Mouse (Mus musculus) stomach, postnatal 0 days (tissue): Measurements from ENCODE around the gene Cfap65.

Experiments used
- CTCF ChIP-seq: IDR thresholded peaks from 2 replicates; pipeline ENCODE4 v1.5.1; 2016; ENCODE audit warnings: antibody characterized with exemption, low read depth, mild to moderate bottlenecking, moderate library complexity
- EP300 ChIP-seq: optimal IDR thresholded peaks from 2 replicates; pipeline ENCODE3; 2016; ENCODE audit warnings: antibody characterized with exemption

GRCm38 (mm10) chr1:74877199-74877598 is 58.2 kb downstream of the Cfap65 start:
- TF ChIP-seq EP300 (no peak), CTCF (no peak)
